Mouse (Mus musculus) forebrain, embryonic 11.5 days (tissue): ENCODE measurements around the gene Rhebl1. TPM values are rescaled to one million over a fixed set of nuclear protein-coding genes. Genes with fewer than 3 reads are reported as not detected.

ENCODE experiments used
- ATAC-seq: fragments of 200-750 bp; cut with Nextera tagmentation; replicated peaks from 2 replicates; pipeline ENCODE4 v1.8.0; 2017; ENCODE audit warnings: moderate TSS enrichment; ENCODE audit not compliant: low FRiP score
- DNase-seq: peaks from one replicate; pipeline ENCODE4 v3.0.0-alpha.2; 2017; ENCODE audit warnings: low spot score
- H3K27ac ChIP-seq: fragments of 300-500 bp; sonication (generic); 2 replicates; pipeline ENCODE4 v1.5.1; 2014; ENCODE audit warnings: low read depth, low read length
- H3K27me3 ChIP-seq: fragments of 300-500 bp; sonication (generic); 2 replicates; pipeline ENCODE4 v1.6.1; 2014; ENCODE audit warnings: mild to moderate bottlenecking, low read length, mixed read lengths; ENCODE audit not compliant: control insufficient read depth, insufficient read depth
- H3K36me3 ChIP-seq: fragments of 300-500 bp; sonication (generic); 2 replicates; pipeline ENCODE4 v1.6.1; 2014; ENCODE audit warnings: mild to moderate bottlenecking, low read length, moderate library complexity, mixed read lengths; ENCODE audit not compliant: control insufficient read depth, insufficient read depth
- H3K4me1 ChIP-seq: fragments of 300-500 bp; sonication (generic); replicated peaks from 2 replicates; pipeline ENCODE4 v1.6.1; 2014; ENCODE audit warnings: low read length, mixed read lengths; ENCODE audit not compliant: control insufficient read depth, insufficient read depth
- H3K4me2 ChIP-seq: fragments of 300-500 bp; sonication (generic); 2 replicates; pipeline ENCODE4 v1.6.1; 2014; ENCODE audit warnings: low read depth, mild to moderate bottlenecking, low read length, moderate library complexity, mixed read lengths; ENCODE audit not compliant: severe bottlenecking
- H3K4me3 ChIP-seq: fragments of 300-500 bp; sonication (generic); 2 replicates; pipeline ENCODE4 v1.5.1; 2014; ENCODE audit warnings: low read depth, low read length
- H3K9ac ChIP-seq: fragments of 300-500 bp; sonication (generic); 2 replicates; pipeline ENCODE4 v1.6.1; 2014; ENCODE audit warnings: low read length
- H3K9me3 ChIP-seq: fragments of 300-500 bp; sonication (generic); 2 replicates; pipeline ENCODE4 v1.6.1; 2016; ENCODE audit warnings: low read length, mixed read lengths; ENCODE audit not compliant: control insufficient read depth
- WGBS: fragments of 180-500 bp; shearing (Covaris S2); extraction: QIAGEN DNeasy Blood & Tissue Kit; methylation state at CpG from one replicate; pipeline ENCODE4 v1.1.7; 2014; 5-methylcytosine and 5-hydroxymethylcytosine counted together
- polyA plus RNA-seq: library from polyadenylated mRNA; unstranded; fragments of >200 nt; fragmentation: Nextera tagmentation; extraction: Ambion mirVana; gene quantifications from 2 replicates; pipeline ENCODE4 v1.2.1, GENCODE M21; 2014

Rhebl1 gene
- polyA plus RNA-seq, 1 experiment from 2014 or later: 12.5 TPM

GRCm38 (mm10) chr15:98839671-98840585 lies 54.4 kb downstream of the Rhebl1 start:
- H3K4me3 ChIP-seq: no peak overlapping the region
- H3K9me3 ChIP-seq: no peaks in the 10 kb centered on the region
- H3K4me1 ChIP-seq: no peaks in the 10 kb centered on the region
- no peak overlapping the region for H3K27ac ChIP-seq
- peaks cover 52% of the 10 kb centered on the region for H3K36me3 ChIP-seq
- 96% methylated on average over 30 of the region's 30 CpGs for WGBS
- no peaks in the 10 kb centered on the region for H3K27me3 ChIP-seq
- ATAC-seq (no peak), DNase-seq (no peak)
- H3K4me2 ChIP-seq: no peak overlapping the region
- H3K9ac ChIP-seq: no peak overlapping the region

- no peaks in the 10 kb centered on the region for H3K4me1 ChIP-seq
- DNase-seq: no peak
- no peak for ATAC-seq
- H3K27ac ChIP-seq: no peak overlapping the region
- no peak overlapping the region for H3K4me3 ChIP-seq
- H3K9me3 ChIP-seq: no peaks in the 10 kb centered on the region
- no peak overlapping the region for H3K9ac ChIP-seq
- 95% methylated on average over 14 of the region's 14 CpGs for WGBS
- no peak overlapping the region for H3K4me2 ChIP-seq
- H3K27me3 ChIP-seq: no peaks in the 10 kb centered on the region
- peaks cover 48% of the 10 kb centered on the region for H3K36me3 ChIP-seq
Measured at GRCm38 (mm10) chr15:98839161-98839560, 55.2 kb downstream of the Rhebl1 start.

GRCm38 (mm10) chr15:98837743-98838103 lies 56.6 kb downstream of the Rhebl1 start:
- no peak for ATAC-seq
- H3K4me2 ChIP-seq: no peak overlapping the region
- no peaks in the 10 kb centered on the region for H3K9me3 ChIP-seq
- H3K4me1 ChIP-seq: no peaks in the 10 kb centered on the region
- H3K4me3 ChIP-seq: no peak overlapping the region
- no peak overlapping the region for H3K9ac ChIP-seq
- no peaks in the 10 kb centered on the region for H3K27me3 ChIP-seq
- H3K27ac ChIP-seq: no peak overlapping the region
- WGBS: 75% methylated on average over 4 of the region's 4 CpGs
- DNase-seq: no peak
- H3K36me3 ChIP-seq: peaks cover 40% of the 10 kb centered on the region

- no peak for ATAC-seq
- no peaks in the 10 kb centered on the region for H3K27me3 ChIP-seq
- H3K4me1 ChIP-seq: no peaks in the 10 kb centered on the region
- 95% methylated on average over 21 of the region's 21 CpGs for WGBS
- H3K27ac ChIP-seq: no peak overlapping the region
- H3K9me3 ChIP-seq: no peaks in the 10 kb centered on the region
- no peak overlapping the region for H3K4me3 ChIP-seq
- no peak overlapping the region for H3K9ac ChIP-seq
- DNase-seq: no peak
- H3K36me3 ChIP-seq: peaks cover 37% of the 10 kb centered on the region
- H3K4me2 ChIP-seq: no peak overlapping the region
Measured at GRCm38 (mm10) chr15:98837006-98837742, 57.2 kb downstream of the Rhebl1 start.

- Histone ChIP-seq H3K27me3 (no peaks in the 10 kb centered on the region), H3K9ac (no peak overlapping the region), H3K4me3 (no peak overlapping the region), H3K4me2 (no peak overlapping the region), H3K4me1 (no peaks in the 10 kb centered on the region), H3K9me3 (no peaks in the 10 kb centered on the region), H3K36me3 (peaks cover 31% of the 10 kb centered on the region), H3K27ac (no peak overlapping the region)
- DNase-seq (no peak), ATAC-seq (no peak)
- WGBS: 93% methylated on average over 14 of the region's 14 CpGs
Measured at GRCm38 (mm10) chr15:98835291-98835690, 59.0 kb downstream of the Rhebl1 start.

GRCm38 (mm10) chr15:98834059-98834458 lies 60.3 kb downstream of the Rhebl1 start:
- H3K27me3 ChIP-seq: no peaks in the 10 kb centered on the region
- peaks cover 22% of the 10 kb centered on the region for H3K36me3 ChIP-seq
- no peaks in the 10 kb centered on the region for H3K9me3 ChIP-seq
- peaks cover 1% of the 10 kb centered on the region; the same call in 1 of the 2 replicates for H3K4me1 ChIP-seq
- H3K27ac ChIP-seq: no peak overlapping the region
- 87% methylated on average over 13 of the region's 13 CpGs for WGBS
- no peak overlapping the region for H3K9ac ChIP-seq
- ATAC-seq (no peak), DNase-seq (peak; percentile 50)
- no peak overlapping the region for H3K4me2 ChIP-seq
- no peak overlapping the region for H3K4me3 ChIP-seq

- Histone ChIP-seq H3K4me1 (peaks cover 1% of the 10 kb centered on the region; the same call in 1 of the 2 replicates), H3K27ac (no peak overlapping the region), H3K4me3 (no peak overlapping the region), H3K9ac (no peak overlapping the region), H3K36me3 (peaks cover 22% of the 10 kb centered on the region), H3K27me3 (no peaks in the 10 kb centered on the region), H3K4me2 (no peak overlapping the region), H3K9me3 (no peaks in the 10 kb centered on the region)
- DNase-seq (peak; percentile 53), ATAC-seq (no peak)
- WGBS: 93% methylated on average over 11 of the region's 11 CpGs
Measured at GRCm38 (mm10) chr15:98833281-98833680, 61.1 kb downstream of the Rhebl1 start.

GRCm38 (mm10) chr15:98832161-98833058 lies 61.9 kb downstream of the Rhebl1 start:
- ATAC-seq: no peak
- DNase-seq: peak; percentile 52
- Histone ChIP-seq H3K36me3 (peaks cover 21% of the 10 kb centered on the region), H3K27ac (0 out of 2 replicates have a peak overlapping the region, but pooled peaks have one; percentile 38), H3K9me3 (no peaks in the 10 kb centered on the region), H3K9ac (no peak overlapping the region), H3K27me3 (no peaks in the 10 kb centered on the region), H3K4me3 (no peak overlapping the region), H3K4me2 (no peak overlapping the region; the same call in 1 of the 2 replicates), H3K4me1 (peaks cover 1% of the 10 kb centered on the region; the same call in 1 of the 2 replicates)
- WGBS: 69% methylated on average over 12 of the region's 12 CpGs
